Mouse (Mus musculus): ENCODE results near the gene Zfp13. TPM values are rescaled to one million over a fixed set of nuclear protein-coding genes. Genes with fewer than 3 reads are reported as not detected.
A peak's percentile ranks its signal among the peaks of the same experiment; 100 is the strongest.
"Not testable (repeated sequence)": the region's sequence is repeated elsewhere in the genome, so short reads cannot be mapped to it uniquely, and the experiment has no call there.

Gene Zfp13
- polyA plus RNA-seq, 1 experiment = 0.03 TPM

- TF ChIP-seq GATA1 (IDR thresholded peaks at IDR 0.05; ENCODE audit: low read length) (no peak), TAL1 (IDR thresholded peaks at IDR 0.05; ENCODE audit: low read length) (no peak)
- 0 out of 2 replicates have a peak, but pooled peaks cover 2% of the 10 kb centered on the region for H3K27me3 ChIP-seq (ENCODE audit: control insufficient read depth)
- H3K9me3 ChIP-seq (ENCODE audit: control insufficient read depth, low read length) = no peaks in the 10 kb centered on the region
- no peaks in the 10 kb centered on the region for H3K4me1 ChIP-seq (ENCODE audit: control insufficient read depth)
- no peak overlapping the region for H3K4me3 ChIP-seq (replicated peaks)
- H3K36me3 ChIP-seq (ENCODE audit: control insufficient read depth) = no peaks in the 10 kb centered on the region
Measured at GRCm38 (mm10) chr17:23610361-23610800, 11.1 kb upstream of the Zfp13 start.

- Histone ChIP-seq H3K36me3 (ENCODE audit: control insufficient read depth) (no peaks in the 10 kb centered on the region), H3K4me3 (replicated peaks) (no peak overlapping the region), H3K27me3 (ENCODE audit: control insufficient read depth) (0 out of 2 replicates have a peak, but pooled peaks cover 2% of the 10 kb centered on the region), H3K9me3 (ENCODE audit: control insufficient read depth, low read length) (no peaks in the 10 kb centered on the region), H3K4me1 (ENCODE audit: control insufficient read depth) (no peaks in the 10 kb centered on the region)
- TF ChIP-seq GATA1 (IDR thresholded peaks at IDR 0.05; ENCODE audit: low read length) (no peak), TAL1 (IDR thresholded peaks at IDR 0.05; ENCODE audit: low read length) (no peak)
Measured at GRCm38 (mm10) chr17:23609612-23610011, 10.3 kb upstream of the Zfp13 start.

- Histone ChIP-seq H3K4me3 (replicated peaks) (no peak overlapping the region), H3K4me1 (ENCODE audit: control insufficient read depth) (no peaks in the 10 kb centered on the region), H3K27me3 (ENCODE audit: control insufficient read depth) (0 out of 2 replicates have a peak, but pooled peaks cover 2% of the 10 kb centered on the region), H3K36me3 (ENCODE audit: control insufficient read depth) (no peaks in the 10 kb centered on the region), H3K9me3 (ENCODE audit: control insufficient read depth, low read length) (no peaks in the 10 kb centered on the region)
- TF ChIP-seq GATA1 (IDR thresholded peaks at IDR 0.05; ENCODE audit: low read length) (no peak), TAL1 (IDR thresholded peaks at IDR 0.05; ENCODE audit: low read length) (no peak)
Measured at GRCm38 (mm10) chr17:23605220-23605619, 5.9 kb upstream of the Zfp13 start.

GRCm38 (mm10) chr17:23604394-23604793 is 5.1 kb upstream of the Zfp13 start:
- Histone ChIP-seq H3K4me1 (ENCODE audit: control insufficient read depth) (peaks cover 8% of the 10 kb centered on the region), H3K27me3 (ENCODE audit: control insufficient read depth) (no peaks in the 10 kb centered on the region), H3K36me3 (ENCODE audit: control insufficient read depth) (no peaks in the 10 kb centered on the region), H3K9me3 (ENCODE audit: control insufficient read depth, low read length) (no peaks in the 10 kb centered on the region), H3K4me3 (replicated peaks) (no peak overlapping the region)
- TF ChIP-seq TAL1 (IDR thresholded peaks at IDR 0.05; ENCODE audit: low read length) = no peak
- TF ChIP-seq GATA1 (IDR thresholded peaks at IDR 0.05; ENCODE audit: low read length) = no peak

- Histone ChIP-seq H3K9me3 (ENCODE audit: control insufficient read depth, low read length) (no peaks in the 10 kb centered on the region), H3K4me1 (ENCODE audit: control insufficient read depth) (peaks cover 16% of the 10 kb centered on the region), H3K36me3 (ENCODE audit: control insufficient read depth) (no peaks in the 10 kb centered on the region), H3K4me3 (replicated peaks) (no peak overlapping the region), H3K27me3 (ENCODE audit: control insufficient read depth) (no peaks in the 10 kb centered on the region)
- TF ChIP-seq GATA1 (IDR thresholded peaks at IDR 0.05; ENCODE audit: low read length) (no peak), TAL1 (IDR thresholded peaks at IDR 0.05; ENCODE audit: low read length) (no peak)
Measured at GRCm38 (mm10) chr17:23603542-23603941, 4.3 kb upstream of the Zfp13 start.

- Histone ChIP-seq H3K9me3 (ENCODE audit: control insufficient read depth, low read length) (no peaks in the 10 kb centered on the region), H3K27me3 (ENCODE audit: control insufficient read depth) (no peaks in the 10 kb centered on the region), H3K4me3 (replicated peaks) (no peak overlapping the region), H3K4me1 (ENCODE audit: control insufficient read depth) (peaks cover 21% of the 10 kb centered on the region), H3K36me3 (ENCODE audit: control insufficient read depth) (no peaks in the 10 kb centered on the region)
- TF ChIP-seq TAL1 (IDR thresholded peaks at IDR 0.05; ENCODE audit: low read length) (no peak), GATA1 (IDR thresholded peaks at IDR 0.05; ENCODE audit: low read length) (no peak)
Measured at GRCm38 (mm10) chr17:23603077-23603476, 3.8 kb upstream of the Zfp13 start.

- H3K36me3 ChIP-seq (ENCODE audit: control insufficient read depth) = no peaks in the 10 kb centered on the region
- H3K4me1 ChIP-seq (ENCODE audit: control insufficient read depth) = peaks cover 23% of the 10 kb centered on the region
- H3K4me3 ChIP-seq (replicated peaks) = no peak overlapping the region
- H3K27me3 ChIP-seq (ENCODE audit: control insufficient read depth) = no peaks in the 10 kb centered on the region
- TF ChIP-seq TAL1 (IDR thresholded peaks at IDR 0.05; ENCODE audit: low read length) (no peak), GATA1 (IDR thresholded peaks at IDR 0.05; ENCODE audit: low read length) (no peak)
- no peaks in the 10 kb centered on the region for H3K9me3 ChIP-seq (ENCODE audit: control insufficient read depth, low read length)
Measured at GRCm38 (mm10) chr17:23601836-23602585, 2.7 kb upstream of the Zfp13 start.

- no peaks in the 10 kb centered on the region for H3K27me3 ChIP-seq (ENCODE audit: control insufficient read depth)
- no peak for TF ChIP-seq TAL1 (IDR thresholded peaks at IDR 0.05; ENCODE audit: low read length)
- TF ChIP-seq GATA1 (IDR thresholded peaks at IDR 0.05; ENCODE audit: low read length) = no peak
- peaks cover 23% of the 10 kb centered on the region for H3K4me1 ChIP-seq (ENCODE audit: control insufficient read depth)
- no peaks in the 10 kb centered on the region for H3K36me3 ChIP-seq (ENCODE audit: control insufficient read depth)
- no peaks in the 10 kb centered on the region for H3K9me3 ChIP-seq (ENCODE audit: control insufficient read depth, low read length)
- H3K4me3 ChIP-seq (replicated peaks) = peak within 1 kb of the TSS; percentile 65
Measured at GRCm38 (mm10) chr17:23600641-23601622, 1.6 kb upstream of the Zfp13 start, which contains the start of gene Zscan10. Gene Zscan10, plus strand, starts transcription at chr17:23600856.

- H3K27me3 ChIP-seq (ENCODE audit: control insufficient read depth) = no peaks in the 10 kb centered on the region
- H3K4me3 ChIP-seq (replicated peaks) = peak overlapping the region; percentile 65
- H3K36me3 ChIP-seq (ENCODE audit: control insufficient read depth) = no peaks in the 10 kb centered on the region
- no peak for TF ChIP-seq GATA1 (IDR thresholded peaks at IDR 0.05; ENCODE audit: low read length)
- TF ChIP-seq TAL1 (IDR thresholded peaks at IDR 0.05; ENCODE audit: low read length) = no peak
- peaks cover 23% of the 10 kb centered on the region for H3K4me1 ChIP-seq (ENCODE audit: control insufficient read depth)
- H3K9me3 ChIP-seq (ENCODE audit: control insufficient read depth, low read length) = no peaks in the 10 kb centered on the region
Measured at GRCm38 (mm10) chr17:23599605-23600063, 347 bp upstream of the Zfp13 start.

- H3K4me3 ChIP-seq (replicated peaks); H3K9me3 ChIP-seq (ENCODE audit: control insufficient read depth, low read length); H3K27me3 ChIP-seq (ENCODE audit: control insufficient read depth); H3K36me3 ChIP-seq (ENCODE audit: control insufficient read depth): not testable (repeated sequence)
- peaks cover 40% of the 10 kb centered on the region for H3K4me1 ChIP-seq (ENCODE audit: control insufficient read depth)
Measured at GRCm38 (mm10) chr17:23595139-23595538, 4.1 kb downstream of the Zfp13 start.

All from erythroblast, embryonic 14.5 days (primary cell).